26 mouse cellular contexts compared by ENCODE assay signal in the genomic region with DNA sequence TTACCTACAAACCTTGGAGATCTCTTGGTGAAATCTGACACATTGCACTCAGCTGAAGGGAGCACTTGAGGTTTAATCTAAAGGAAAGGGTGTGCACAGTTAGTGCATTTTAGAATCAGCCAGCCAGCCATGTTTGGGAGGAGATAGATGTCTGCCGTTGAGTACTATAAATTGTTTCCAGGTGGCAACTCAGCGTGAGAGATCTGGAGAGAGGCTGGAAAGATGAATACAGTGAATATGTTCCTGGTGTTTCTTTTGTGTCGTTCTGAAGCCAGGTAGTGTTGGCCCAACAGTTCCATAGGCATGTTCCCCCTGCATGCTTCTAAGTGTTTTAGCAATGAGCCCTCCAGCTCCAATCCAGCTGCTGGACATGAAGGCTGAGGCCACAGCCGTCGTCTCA. TPM values are rescaled to one million over a fixed set of nuclear protein-coding genes. Genes with fewer than 3 reads are reported as not detected.
DNase-seq lines count a peak whose midpoint lies in the region; ATAC-seq and TF ChIP-seq lines count a peak whose summit lies in the region.
"Had no signal": no experiment of that assay in that cellular context is flagged by ENCODE, and none has a peak within 500 bp of the region (broad histone marks: within the 10 kb centered on the region; RNA-seq: fewer than 3 reads in every experiment).

No protein-coding gene starts in this region.

- no peaks in the 10 kb centered on the region for H3K36me3 ChIP-seq in heart, embryonic 11.5 days (ENCODE audit: control insufficient read depth, insufficient read depth, low read length)
- H3K36me3 ChIP-seq in embryonic facial prominence, embryonic 10.5 days (replicated peaks), result no peaks in the 10 kb centered on the region
- H3K36me3 ChIP-seq in forebrain, embryonic 10.5 days (replicated peaks), result no peaks in the 10 kb centered on the region
- no peaks in the 10 kb centered on the region for H3K36me3 ChIP-seq in hindbrain, embryonic 12.5 days
- no peaks in the 10 kb centered on the region for H3K36me3 ChIP-seq in lung, postnatal 0 days (ENCODE audit: insufficient read depth, low read length)
- H3K36me3 ChIP-seq: forebrain, embryonic 12.5 days; hindbrain, embryonic 13.5 days; midbrain, embryonic 13.5 days; neural tube, embryonic 13.5 days had no signal

- H3K9ac ChIP-seq in heart, embryonic 11.5 days (ENCODE audit: low read depth, low read length), result no peak overlapping the region
- H3K9ac ChIP-seq in hindbrain, embryonic 12.5 days, result no peak overlapping the region
- H3K9ac ChIP-seq in lung, postnatal 0 days (replicated peaks; ENCODE audit: low read depth), result no peak overlapping the region
- H3K9ac ChIP-seq: forebrain, embryonic 12.5 days; hindbrain, embryonic 13.5 days; liver, postnatal 0 days; midbrain, embryonic 13.5 days; neural tube, embryonic 13.5 days had no signal

- TF ChIP-seq CTCF in lung, postnatal 0 days (IDR thresholded peaks at IDR 0.05), result no peak

- H3K9me3 ChIP-seq in heart, embryonic 11.5 days (replicated peaks; ENCODE audit: control insufficient read depth, low read length), result no peaks in the 10 kb centered on the region
- H3K9me3 ChIP-seq in embryonic facial prominence, embryonic 10.5 days, result no peaks in the 10 kb centered on the region; the same call in 1 of the 2 replicates
- no peaks in the 10 kb centered on the region for H3K9me3 ChIP-seq in forebrain, embryonic 10.5 days
- 0 out of 2 replicates have a peak, but pooled peaks cover 3% of the 10 kb centered on the region for H3K9me3 ChIP-seq in hindbrain, embryonic 12.5 days (replicated peaks)
- H3K9me3 ChIP-seq in lung, postnatal 0 days (ENCODE audit: low read length), result no peaks in the 10 kb centered on the region
- H3K9me3 ChIP-seq: forebrain, embryonic 12.5 days; hindbrain, embryonic 13.5 days; midbrain, embryonic 13.5 days; neural tube, embryonic 13.5 days had no signal

- 78% methylated on average over 5 of the region's 5 CpGs for WGBS in heart, embryonic 11.5 days (ENCODE audit: insufficient replicate concordance)
- 62% methylated on average over 5 of the region's 5 CpGs for WGBS in embryonic facial prominence, embryonic 10.5 days
- 80% methylated on average over 5 of the region's 5 CpGs for WGBS in forebrain, embryonic 10.5 days
- 75% methylated on average over 5 of the region's 5 CpGs for WGBS in hindbrain, embryonic 12.5 days
- 81% methylated on average over 5 of the region's 5 CpGs for WGBS in lung, postnatal 0 days

- H3K27ac ChIP-seq in heart, embryonic 11.5 days (ENCODE audit: low read depth, low read length), result no peak overlapping the region
- H3K27ac ChIP-seq in embryonic facial prominence, embryonic 10.5 days (replicated peaks), result peak overlapping the region; percentile 69
- no peak overlapping the region for H3K27ac ChIP-seq in forebrain, embryonic 10.5 days
- no peak overlapping the region for H3K27ac ChIP-seq in hindbrain, embryonic 12.5 days
- H3K27ac ChIP-seq in lung, postnatal 0 days (ENCODE audit: low read length), result no peak overlapping the region
- H3K27ac ChIP-seq: forebrain, embryonic 12.5 days; heart, adult 2 months; hindbrain, embryonic 13.5 days; midbrain, embryonic 13.5 days; neural tube, embryonic 13.5 days had no signal

- H3K4me2 ChIP-seq in heart, embryonic 11.5 days, result no peak overlapping the region
- no peak overlapping the region for H3K4me2 ChIP-seq in hindbrain, embryonic 12.5 days (replicated peaks)
- no peak overlapping the region for H3K4me2 ChIP-seq in lung, postnatal 0 days (replicated peaks; ENCODE audit: low read depth, low read length)
- H3K4me2 ChIP-seq: forebrain, embryonic 12.5 days; hindbrain, embryonic 13.5 days; liver, embryonic 11.5 days; midbrain, embryonic 13.5 days; neural tube, embryonic 13.5 days had no signal

- H3K4me3 ChIP-seq in heart, embryonic 11.5 days (ENCODE audit: low read depth, low read length), result no peak overlapping the region
- H3K4me3 ChIP-seq in embryonic facial prominence, embryonic 10.5 days, result no peak overlapping the region
- H3K4me3 ChIP-seq in forebrain, embryonic 10.5 days, result no peak overlapping the region
- no peak overlapping the region for H3K4me3 ChIP-seq in hindbrain, embryonic 12.5 days
- no peak overlapping the region for H3K4me3 ChIP-seq in lung, postnatal 0 days (ENCODE audit: low read depth, low read length)
- H3K4me3 ChIP-seq: forebrain, embryonic 12.5 days; heart, adult 2 months; hindbrain, embryonic 13.5 days; midbrain, embryonic 13.5 days; myocyte; neural tube, embryonic 13.5 days had no signal

- TF ChIP-seq EP300 in lung, postnatal 0 days (IDR thresholded peaks at IDR 0.05), result no peak

- ATAC-seq in heart, embryonic 11.5 days (replicated peaks; ENCODE audit: insufficient number of reproducible peaks, low FRiP score, low TSS enrichment), result no peak
- ATAC-seq in monocyte, adult 5-6 weeks (replicated peaks; ENCODE audit: insufficient number of reproducible peaks, low FRiP score, low TSS enrichment, poor library complexity, severe bottlenecking), result no peak
- no peak for ATAC-seq in hindbrain, embryonic 12.5 days (ENCODE audit: low FRiP score)
- ATAC-seq in lung, postnatal 0 days, result no peak
- ATAC-seq: inflammation-experienced regulatory T-cells, adult 6 months; liver, postnatal 0 days; midbrain, embryonic 13.5 days; Patski had no signal

- H3K4me1 ChIP-seq in heart, embryonic 11.5 days (ENCODE audit: control insufficient read depth, insufficient read depth, low read length), result no peaks in the 10 kb centered on the region
- H3K4me1 ChIP-seq in embryonic facial prominence, embryonic 10.5 days, result peaks cover 38% of the 10 kb centered on the region
- H3K4me1 ChIP-seq in forebrain, embryonic 10.5 days, result peaks cover 20% of the 10 kb centered on the region
- no peaks in the 10 kb centered on the region for H3K4me1 ChIP-seq in hindbrain, embryonic 12.5 days
- no peaks in the 10 kb centered on the region for H3K4me1 ChIP-seq in lung, postnatal 0 days (ENCODE audit: insufficient read depth, low read depth, low read length)
- H3K4me1 ChIP-seq: hindbrain, embryonic 13.5 days; megakaryocyte, embryonic 14.5 days; midbrain, embryonic 13.5 days; neural tube, embryonic 13.5 days had no signal

- DNase-seq in heart, adult 11 months, result peak; percentile 79
- peak; percentile 36 to 39 for DNase-seq in cerebellum, postnatal 10 days
- peak; percentile 22 for DNase-seq in embryonic facial prominence, embryonic 10.5 days (ENCODE audit: low spot score)
- DNase-seq in forebrain, embryonic 10.5 days (ENCODE audit: extremely low spot score, low spot score), result no peak
- no peak for DNase-seq in lung, postnatal 0 days (ENCODE audit: low spot score)
- DNase-seq: adrenal gland, postnatal 36 days; gastrocnemius, postnatal 25 days; heart, adult 2 months; kidney, adult 18-20 months; kidney, postnatal 10 days; liver, postnatal 0 days; lung, postnatal 14 days; retina, postnatal 1 day; thymus, postnatal 14 days had no signal

- H3K27me3 ChIP-seq in heart, embryonic 11.5 days (ENCODE audit: control insufficient read depth, insufficient read depth, low read length), result no peaks in the 10 kb centered on the region
- H3K27me3 ChIP-seq in embryonic facial prominence, embryonic 10.5 days (replicated peaks; ENCODE audit: low read depth, poor library complexity, severe bottlenecking), result no peaks in the 10 kb centered on the region
- H3K27me3 ChIP-seq in forebrain, embryonic 10.5 days (ENCODE audit: poor library complexity, severe bottlenecking), result no peaks in the 10 kb centered on the region
- H3K27me3 ChIP-seq in hindbrain, embryonic 12.5 days, result no peaks in the 10 kb centered on the region
- H3K27me3 ChIP-seq in lung, postnatal 0 days (replicated peaks; ENCODE audit: insufficient read depth, low read length), result no peaks in the 10 kb centered on the region
- H3K27me3 ChIP-seq: forebrain, embryonic 12.5 days; hindbrain, embryonic 13.5 days; midbrain, embryonic 13.5 days; neural tube, embryonic 13.5 days had no signal

RNA-seq across cellular contexts. Expression of gene Sgcg, which starts 37.1 kb away (rescaled TPM):
- 2.6 and 2.9 TPM in 2 replicates for polyA plus RNA-seq in heart, embryonic 11.5 days (2014; fragmentation: Nextera tagmentation; extraction: Ambion mirVana)
- not detected in 2 replicates for polyA plus RNA-seq in embryonic facial prominence, embryonic 10.5 days (2016; fragmentation: Nextera tagmentation; extraction: Ambion mirVana)
- polyA plus RNA-seq in forebrain, embryonic 10.5 days (2016; fragmentation: Nextera tagmentation; extraction: Ambion mirVana), result 0.04 TPM in 1 of 2 replicates, not detected in the other
- total RNA-seq in monocyte, adult 5-6 weeks (2017), result not detected in 3 replicates
- 0.15 and 1.3 TPM in 2 replicates for polyA plus RNA-seq in hindbrain, embryonic 12.5 days (2016; fragmentation: Nextera tagmentation; extraction: Ambion mirVana)
- 4.2 and 6.1 TPM in 2 replicates for polyA plus RNA-seq in lung, postnatal 0 days (2015; fragmentation: Nextera tagmentation; extraction: Ambion mirVana)
- polyA plus RNA-seq: inflammation-experienced regulatory T-cells, adult 6 months; liver, postnatal 0 days; midbrain, embryonic 13.5 days; Patski had no signal

Comparison
In these comparisons a context has a peak if more than half of its experiments do, and no peak if none do; other contexts are left out.
1. DNase-seq: peak in heart, adult 11 months (single experiment), cerebellum, postnatal 10 days (2 of 2) and embryonic facial prominence, embryonic 10.5 days (single experiment); none in forebrain, embryonic 10.5 days (single experiment) and lung, postnatal 0 days (single experiment).